Mouse (Mus musculus): ENCODE results near the gene Rbl1. TPM values are rescaled to one million over a fixed set of nuclear protein-coding genes. Genes with fewer than 3 reads are reported as not detected.

Gene Rbl1
- polyA plus RNA-seq, 1 experiment from 2014 or later, result 4.9 TPM

- WGBS, result 35% methylated on average over 2 of the region's 2 CpGs
- no peak overlapping the region for H3K9ac ChIP-seq (replicated peaks)
- no peaks in the 10 kb centered on the region for H3K4me1 ChIP-seq
- no peaks in the 10 kb centered on the region for H3K27me3 ChIP-seq (replicated peaks)
- H3K4me2 ChIP-seq, result no peak overlapping the region
- ATAC-seq (ENCODE audit: low FRiP score), result no peak
- no peak overlapping the region for H3K27ac ChIP-seq (replicated peaks)
- no peak overlapping the region for H3K4me3 ChIP-seq (replicated peaks)
- peaks cover 24% of the 10 kb centered on the region for H3K36me3 ChIP-seq
- no peaks in the 10 kb centered on the region for H3K9me3 ChIP-seq (replicated peaks)
Measured at GRCm38 (mm10) chr2:157102256-157102655, 102.1 kb downstream of the Rbl1 start.

- Histone ChIP-seq H3K9ac (replicated peaks) (no peak overlapping the region), H3K27ac (replicated peaks) (no peak overlapping the region), H3K4me3 (replicated peaks) (no peak overlapping the region), H3K27me3 (replicated peaks) (no peaks in the 10 kb centered on the region), H3K9me3 (replicated peaks) (no peaks in the 10 kb centered on the region), H3K4me1 (no peaks in the 10 kb centered on the region), H3K36me3 (peaks cover 24% of the 10 kb centered on the region), H3K4me2 (no peak overlapping the region)
- ATAC-seq (ENCODE audit: low FRiP score), result no peak
- 95% methylated on average over 9 of the region's 9 CpGs for WGBS
Measured at GRCm38 (mm10) chr2:157101650-157102049, 102.7 kb downstream of the Rbl1 start.

- no peak overlapping the region for H3K4me3 ChIP-seq (replicated peaks)
- no peak overlapping the region for H3K9ac ChIP-seq (replicated peaks)
- no peak for ATAC-seq (ENCODE audit: low FRiP score)
- H3K9me3 ChIP-seq (replicated peaks), result no peaks in the 10 kb centered on the region
- no peak overlapping the region for H3K4me2 ChIP-seq
- no peak overlapping the region for H3K27ac ChIP-seq (replicated peaks)
- WGBS, result 88% methylated on average over 12 of the region's 12 CpGs
- H3K27me3 ChIP-seq (replicated peaks), result no peaks in the 10 kb centered on the region
- H3K4me1 ChIP-seq, result no peaks in the 10 kb centered on the region
- peaks cover 24% of the 10 kb centered on the region for H3K36me3 ChIP-seq
Measured at GRCm38 (mm10) chr2:157100319-157100605, 104.1 kb downstream of the Rbl1 start.

GRCm38 (mm10) chr2:157099532-157100318 is 104.6 kb downstream of the Rbl1 start:
- 86% methylated on average over 12 of the region's 12 CpGs for WGBS
- H3K9me3 ChIP-seq (replicated peaks), result no peaks in the 10 kb centered on the region
- H3K4me1 ChIP-seq, result 0 out of 2 replicates have a peak, but pooled peaks cover 2% of the 10 kb centered on the region
- ATAC-seq (ENCODE audit: low FRiP score), result no peak
- H3K27me3 ChIP-seq (replicated peaks), result no peaks in the 10 kb centered on the region
- H3K27ac ChIP-seq (replicated peaks), result no peak overlapping the region
- no peak overlapping the region for H3K4me2 ChIP-seq
- no peak overlapping the region for H3K9ac ChIP-seq (replicated peaks)
- no peak overlapping the region for H3K4me3 ChIP-seq (replicated peaks)
- peaks cover 20% of the 10 kb centered on the region for H3K36me3 ChIP-seq

Other genes with a start within 250 kb of the Rbl1 start
- 158 and 168 TPM in 2 replicates for gene Ndrg3, start 212.5 kb downstream of the Rbl1 start, polyA plus RNA-seq (2015; fragmentation: Nextera tagmentation; extraction: Ambion mirVana)
- 8.3 and 13.8 TPM in 2 replicates for gene Dsn1, start 197.4 kb downstream of the Rbl1 start, polyA plus RNA-seq (2015; fragmentation: Nextera tagmentation; extraction: Ambion mirVana)
- gene Soga1, start 125.3 kb downstream of the Rbl1 start, polyA plus RNA-seq (2015; fragmentation: Nextera tagmentation; extraction: Ambion mirVana), result 3.3 and 4.9 TPM in 2 replicates
- 0.43 TPM in 1 of 2 replicates, not detected in the other for gene Tldc2, start 117.5 kb downstream of the Rbl1 start, polyA plus RNA-seq (2015; fragmentation: Nextera tagmentation; extraction: Ambion mirVana)
- gene Samhd1, start 69.3 kb downstream of the Rbl1 start, polyA plus RNA-seq (2015; fragmentation: Nextera tagmentation; extraction: Ambion mirVana), result 11.9 and 14.6 TPM in 2 replicates
- 225 and 255 TPM in 2 replicates for gene Rpn2, start 74.5 kb upstream of the Rbl1 start, polyA plus RNA-seq (2015; fragmentation: Nextera tagmentation; extraction: Ambion mirVana)
- gene Mroh8, start 75.0 kb upstream of the Rbl1 start, polyA plus RNA-seq (2015; fragmentation: Nextera tagmentation; extraction: Ambion mirVana), result 0.44 and 0.46 TPM in 2 replicates
- gene Ghrh, start 143.0 kb upstream of the Rbl1 start, polyA plus RNA-seq (2015; fragmentation: Nextera tagmentation; extraction: Ambion mirVana), result 1.8 TPM in 1 of 2 replicates, not detected in the other
- 110 and 112 TPM in 2 replicates for gene Manbal, start 163.1 kb upstream of the Rbl1 start, polyA plus RNA-seq (2015; fragmentation: Nextera tagmentation; extraction: Ambion mirVana)
- 25.4 and 33.0 TPM in 2 replicates for gene Src, start 213.9 kb upstream of the Rbl1 start, polyA plus RNA-seq (2015; fragmentation: Nextera tagmentation; extraction: Ambion mirVana)

Measured in neural tube, embryonic 15.5 days (tissue).